Mouse (Mus musculus) midbrain, embryonic 10.5 days (tissue): ENCODE measurements around the gene Arsa. TPM values are rescaled to one million over a fixed set of nuclear protein-coding genes. Genes with fewer than 3 reads are reported as not detected.
A peak's percentile ranks its signal among the peaks of the same experiment; 100 is the strongest.
"Not testable (repeated sequence)": the region's sequence is repeated elsewhere in the genome, so short reads cannot be mapped to it uniquely, and the experiment has no call there.

Source experiments
- DNase-seq: peaks from one replicate; pipeline ENCODE4 v3.0.0-alpha.2; 2017; ENCODE audit warnings: low spot score
- H3K27ac ChIP-seq: fragments of 300-500 bp; sonication (generic); replicated peaks from 2 replicates; pipeline ENCODE4 v1.5.1; 2016; ENCODE audit warnings: mild to moderate bottlenecking
- H3K27me3 ChIP-seq: fragments of 300-500 bp; sonication (generic); 2 replicates; pipeline ENCODE4 v1.6.1; 2016; ENCODE audit warnings: low read depth, mild to moderate bottlenecking; ENCODE audit not compliant: poor library complexity, severe bottlenecking
- H3K36me3 ChIP-seq: fragments of 300-500 bp; sonication (generic); 2 replicates; pipeline ENCODE4 v1.6.1; 2016; ENCODE audit warnings: mild to moderate bottlenecking, moderate library complexity
- H3K4me1 ChIP-seq: fragments of 300-500 bp; sonication (generic); 2 replicates; pipeline ENCODE4 v1.6.1; 2016
- H3K4me3 ChIP-seq: fragments of 300-500 bp; sonication (generic); 2 replicates; pipeline ENCODE4 v1.5.1; 2016; ENCODE audit warnings: mild to moderate bottlenecking, moderate library complexity
- H3K9me3 ChIP-seq: fragments of 300-500 bp; sonication (generic); replicated peaks from 2 replicates; pipeline ENCODE4 v1.6.1; 2016; ENCODE audit warnings: mild to moderate bottlenecking
- WGBS: fragments of 180-500 bp; shearing (Covaris S2); methylation state at CpG from one replicate; pipeline ENCODE4 v1.1.7; 2016; 5-methylcytosine and 5-hydroxymethylcytosine counted together
- polyA plus RNA-seq: library from polyadenylated mRNA; unstranded; fragments of >200 nt; fragmentation: Nextera tagmentation; extraction: Ambion mirVana; gene quantifications from 2 replicates; pipeline ENCODE4 v1.2.1, GENCODE M21; 2016

Arsa gene
- polyA plus RNA-seq, 1 experiment from 2014 or later, result 13.5 TPM

- peaks cover 3% of the 10 kb centered on the region for H3K36me3 ChIP-seq
- H3K4me3 ChIP-seq, result no peak overlapping the region
- 79% methylated on average over 4 of the region's 4 CpGs for WGBS
- no peak overlapping the region for H3K27ac ChIP-seq
- DNase-seq, result no peak
- no peaks in the 10 kb centered on the region for H3K27me3 ChIP-seq
- no peaks in the 10 kb centered on the region for H3K9me3 ChIP-seq
- peaks cover 22% of the 10 kb centered on the region for H3K4me1 ChIP-seq
Observed at GRCm38 (mm10) chr15:89432946-89433345, 44.3 kb downstream of the Arsa start.

GRCm38 (mm10) chr15:89431806-89432205 lies 45.4 kb downstream of the Arsa start:
- peaks cover 14% of the 10 kb centered on the region for H3K36me3 ChIP-seq
- peaks cover 25% of the 10 kb centered on the region for H3K4me1 ChIP-seq
- no peak for DNase-seq
- H3K4me3 ChIP-seq, result no peak overlapping the region
- no peaks in the 10 kb centered on the region for H3K27me3 ChIP-seq
- WGBS, result 91% methylated on average over 6 of the region's 6 CpGs
- H3K9me3 ChIP-seq, result no peaks in the 10 kb centered on the region
- H3K27ac ChIP-seq, result no peak overlapping the region

DNA sequence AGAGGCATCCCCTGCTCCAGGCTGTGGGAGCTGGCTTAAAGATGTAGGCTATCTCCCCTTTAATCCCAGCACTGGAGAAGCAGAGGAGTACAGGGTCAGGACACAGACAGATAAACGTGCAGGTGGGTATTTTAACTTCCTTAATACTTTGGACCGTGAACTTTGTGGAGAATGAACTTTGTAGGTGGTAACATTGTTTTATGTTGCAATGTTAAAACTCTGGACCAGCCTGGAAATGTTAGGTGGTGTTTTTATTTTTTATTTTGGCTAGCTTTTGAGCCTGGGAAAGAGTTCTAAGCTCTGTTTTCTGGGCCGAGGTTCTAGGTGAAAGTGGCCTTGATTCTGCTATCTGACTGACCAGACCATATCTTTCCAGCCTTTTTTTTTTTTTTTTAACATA lies 46.0 kb downstream of the Arsa start:
- H3K27ac ChIP-seq, result no peak overlapping the region
- 89% methylated on average over 3 of the region's 3 CpGs for WGBS

GRCm38 (mm10) chr15:89430771-89431170 lies 46.5 kb downstream of the Arsa start:
- 89% methylated on average over 9 of the region's 9 CpGs for WGBS
- Histone ChIP-seq H3K4me3 (peak overlapping the region; percentile 84; the same call in 1 of the 2 replicates), H3K4me1 (peaks cover 28% of the 10 kb centered on the region), H3K36me3 (peaks cover 25% of the 10 kb centered on the region)
- H3K27me3 ChIP-seq, H3K27ac ChIP-seq, H3K9me3 ChIP-seq, DNase-seq: not testable (repeated sequence)

More for the DNA sequence above, 46.0 kb downstream of the Arsa start:
- Histone ChIP-seq H3K9me3 (no peaks in the 10 kb centered on the region), H3K36me3 (peaks cover 20% of the 10 kb centered on the region), H3K27me3 (no peaks in the 10 kb centered on the region), H3K4me1 (peaks cover 25% of the 10 kb centered on the region), H3K4me3 (no peak overlapping the region)
- DNase-seq, result no peak

GRCm38 (mm10) chr15:89430341-89430740 lies 46.9 kb downstream of the Arsa start:
- Histone ChIP-seq H3K27ac (peak overlapping the region; percentile 96), H3K27me3 (peaks cover 7% of the 10 kb centered on the region; the same call in 1 of the 2 replicates), H3K36me3 (peaks cover 29% of the 10 kb centered on the region), H3K9me3 (no peaks in the 10 kb centered on the region), H3K4me3 (peak overlapping the region; percentile 84), H3K4me1 (peaks cover 32% of the 10 kb centered on the region)
- no peak for DNase-seq
- 44% methylated on average over 6 of the region's 6 CpGs for WGBS

- no peaks in the 10 kb centered on the region for H3K9me3 ChIP-seq
- H3K36me3 ChIP-seq, result peaks cover 31% of the 10 kb centered on the region
- peak within 1 kb of the TSS; percentile 84 for H3K4me3 ChIP-seq
- peak within 1 kb of the TSS; percentile 96 for H3K27ac ChIP-seq
- H3K4me1 ChIP-seq, result peaks cover 38% of the 10 kb centered on the region
- peak; percentile 94 for DNase-seq
- H3K27me3 ChIP-seq, result peaks cover 13% of the 10 kb centered on the region; the same call in 1 of the 2 replicates
- WGBS, result under 1% methylated on average over 70 of the region's 70 CpGs
Observed at GRCm38 (mm10) chr15:89429352-89430221, 47.6 kb downstream of the Arsa start, which contains the start of the genes C730034F03Rik, Gm44502 and Chkb. Gene C730034F03Rik, plus strand, starts transcription at chr15:89429589. Gene Gm44502, minus strand, starts transcription at chr15:89429696. Gene Chkb, minus strand, starts transcription at chr15:89429908.

DNA sequence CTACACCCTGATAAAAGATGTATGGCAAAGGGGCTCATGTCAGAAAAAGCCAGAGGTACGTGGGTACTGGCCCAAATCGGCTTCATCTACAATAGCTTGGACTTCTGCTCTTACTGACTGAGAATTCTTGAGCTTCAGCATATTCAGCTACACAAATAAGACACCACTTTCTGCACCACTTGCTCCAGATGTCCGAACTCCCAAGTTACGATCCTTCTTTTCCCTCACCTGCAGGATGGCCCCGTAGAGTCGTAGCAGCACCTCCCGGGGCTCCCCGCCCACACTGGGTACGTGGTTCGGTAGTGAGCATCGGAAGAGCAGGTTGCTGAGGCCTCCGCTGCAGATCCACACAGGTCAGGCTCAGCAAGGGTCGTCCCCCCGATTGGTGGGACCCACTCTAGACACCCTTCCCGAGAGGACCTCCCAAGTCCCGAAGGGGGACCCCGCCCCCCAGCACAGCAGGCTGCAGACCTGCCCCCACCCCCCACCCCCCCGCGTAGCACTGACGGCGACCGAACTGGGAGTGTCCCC lies 48.3 kb downstream of the Arsa start:
- Histone ChIP-seq H3K27ac (peak overlapping the region; percentile 96), H3K27me3 (peaks cover 13% of the 10 kb centered on the region; the same call in 1 of the 2 replicates), H3K4me3 (peak overlapping the region; percentile 84), H3K4me1 (peaks cover 38% of the 10 kb centered on the region), H3K36me3 (peaks cover 31% of the 10 kb centered on the region), H3K9me3 (no peaks in the 10 kb centered on the region)
- 5% methylated on average over 22 of the region's 22 CpGs for WGBS
- DNase-seq, result no peak

- WGBS, result 83% methylated on average over 19 of the region's 19 CpGs
- H3K4me3 ChIP-seq, result peak overlapping the region; percentile 84
- peaks cover 13% of the 10 kb centered on the region; the same call in 1 of the 2 replicates for H3K27me3 ChIP-seq
- no peaks in the 10 kb centered on the region for H3K9me3 ChIP-seq
- no peak for DNase-seq
- H3K4me1 ChIP-seq, result peaks cover 38% of the 10 kb centered on the region
- H3K36me3 ChIP-seq, result peaks cover 37% of the 10 kb centered on the region
- no peak overlapping the region for H3K27ac ChIP-seq
Observed at GRCm38 (mm10) chr15:89428136-89428790, 49.0 kb downstream of the Arsa start.

GRCm38 (mm10) chr15:89426716-89427115 lies 50.5 kb downstream of the Arsa start:
- 90% methylated on average over 10 of the region's 10 CpGs for WGBS
- no peak overlapping the region for H3K4me3 ChIP-seq

GRCm38 (mm10) chr15:89425711-89426121 lies 51.5 kb downstream of the Arsa start, which contains the start of gene Cpt1b:
Gene Cpt1b, minus strand, starts transcription at chr15:89425863.
- peaks cover 50% of the 10 kb centered on the region for H3K36me3 ChIP-seq
- no peaks in the 10 kb centered on the region for H3K9me3 ChIP-seq
- no peak for DNase-seq
- WGBS, result 33% methylated on average over 6 of the region's 6 CpGs
- H3K27me3 ChIP-seq, result peaks cover 13% of the 10 kb centered on the region; the same call in 1 of the 2 replicates
- peaks cover 33% of the 10 kb centered on the region for H3K4me1 ChIP-seq
- H3K27ac ChIP-seq, result no peak within 1 kb of the TSS; the same call in 1 of the 2 replicates
- peak within 1 kb of the TSS; percentile 23; the same call in 1 of the 2 replicates for H3K4me3 ChIP-seq

More at GRCm38 (mm10) chr15:89426716-89427115, 50.5 kb downstream of the Arsa start:
- no peak for DNase-seq
- peaks cover 48% of the 10 kb centered on the region for H3K36me3 ChIP-seq
- H3K4me1 ChIP-seq, result peaks cover 38% of the 10 kb centered on the region
- H3K9me3 ChIP-seq, result no peaks in the 10 kb centered on the region
- no peak overlapping the region for H3K27ac ChIP-seq
- H3K27me3 ChIP-seq, result peaks cover 13% of the 10 kb centered on the region; the same call in 1 of the 2 replicates

GRCm38 (mm10) chr15:89424621-89425020 lies 52.6 kb downstream of the Arsa start:
- H3K36me3 ChIP-seq, result peaks cover 59% of the 10 kb centered on the region
- H3K27ac ChIP-seq, result no peak overlapping the region
- peaks cover 27% of the 10 kb centered on the region for H3K4me1 ChIP-seq
- no peak for DNase-seq
- H3K27me3 ChIP-seq, result peaks cover 13% of the 10 kb centered on the region; the same call in 1 of the 2 replicates
- H3K4me3 ChIP-seq, result no peak overlapping the region
- no peaks in the 10 kb centered on the region for H3K9me3 ChIP-seq
- WGBS, result 86% methylated on average over 8 of the region's 8 CpGs
